Mouse (Mus musculus): ENCODE data around the gene Ftl1. TPM values are rescaled to one million over a fixed set of nuclear protein-coding genes. Genes with fewer than 3 reads are reported as not detected.

Gene Ftl1
- polyA plus RNA-seq, 1 experiment from 2014 or later, result 5,943 TPM

DNA sequence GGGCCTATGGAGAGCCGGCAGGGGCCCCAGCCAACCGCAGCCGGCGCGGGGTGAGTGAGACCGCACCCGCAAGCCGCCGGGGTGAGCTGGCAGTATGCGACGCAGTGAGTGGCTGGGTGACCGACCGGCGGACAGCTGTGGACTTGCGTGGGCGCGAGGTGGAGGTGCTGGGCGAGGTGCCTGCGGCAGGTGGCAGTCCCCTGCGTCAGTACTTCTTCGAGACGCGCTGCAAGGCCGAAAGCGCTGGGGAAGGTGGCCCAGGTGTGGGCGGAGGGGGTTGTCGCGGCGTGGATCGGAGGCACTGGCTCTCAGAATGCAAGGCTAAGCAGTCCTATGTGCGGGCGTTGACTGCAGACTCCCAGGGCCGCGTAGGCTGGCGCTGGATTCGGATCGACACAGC lies 44.0 kb downstream of the Ftl1 start:
- ATAC-seq (ENCODE audit: low FRiP score) (no peak), DNase-seq (ENCODE audit: low spot score) (no peak)
- Histone ChIP-seq H3K9me3 (ENCODE audit: control insufficient read depth, low read length) (no peaks in the 10 kb centered on the region), H3K36me3 (ENCODE audit: control insufficient read depth, insufficient read depth, low read length) (no peaks in the 10 kb centered on the region), H3K4me3 (ENCODE audit: low read depth, low read length) (no peak overlapping the region), H3K4me1 (replicated peaks; ENCODE audit: control insufficient read depth, insufficient read depth, low read length) (no peaks in the 10 kb centered on the region; the same call in 1 of the 2 replicates), H3K9ac (ENCODE audit: low read depth, low read length) (no peak overlapping the region; the same call in 1 of the 2 replicates), H3K27ac (ENCODE audit: low read depth, low read length) (no peak overlapping the region), H3K4me2 (replicated peaks; ENCODE audit: low read depth, low read length) (no peak overlapping the region), H3K27me3 (ENCODE audit: control insufficient read depth, insufficient read depth, low read length) (peaks cover 87% of the 10 kb centered on the region)
- WGBS, result 11% methylated on average over 37 of the region's 37 CpGs

DNA sequence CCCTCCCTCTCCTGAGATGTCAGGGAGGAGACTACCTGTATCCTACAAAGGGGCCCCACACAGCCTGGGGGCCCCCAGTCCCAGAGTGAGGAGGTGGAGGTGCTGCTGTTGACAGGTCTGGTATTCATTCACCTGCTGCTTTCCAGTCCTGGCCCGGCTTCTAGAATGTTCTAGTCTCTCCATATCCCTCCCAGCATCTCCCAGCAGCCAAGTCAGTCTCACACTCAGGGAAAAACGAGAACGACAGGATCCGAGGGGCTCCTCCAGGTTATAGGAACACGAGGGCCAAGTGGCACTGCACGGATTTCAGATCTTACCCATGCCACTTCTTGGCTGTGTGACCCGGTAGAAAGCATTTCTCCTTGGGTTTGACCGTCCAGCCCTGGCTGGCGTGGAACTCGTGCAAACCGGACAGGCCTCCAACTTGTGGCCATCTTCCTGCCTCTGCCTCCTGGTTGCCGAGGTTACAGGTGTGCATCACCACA lies 44.9 kb downstream of the Ftl1 start:
- no peaks in the 10 kb centered on the region; the same call in 1 of the 2 replicates for H3K4me1 ChIP-seq (replicated peaks; ENCODE audit: control insufficient read depth, insufficient read depth, low read length)
- 42% methylated on average over 12 of the region's 12 CpGs for WGBS
- no peak overlapping the region for H3K9ac ChIP-seq (ENCODE audit: low read depth, low read length)
- no peaks in the 10 kb centered on the region for H3K36me3 ChIP-seq (ENCODE audit: control insufficient read depth, insufficient read depth, low read length)
- ATAC-seq (ENCODE audit: low FRiP score) (no peak), DNase-seq (ENCODE audit: low spot score) (no peak)
- no peak overlapping the region for H3K27ac ChIP-seq (ENCODE audit: low read depth, low read length)
- H3K4me3 ChIP-seq (ENCODE audit: low read depth, low read length), result no peak overlapping the region
- peaks cover 87% of the 10 kb centered on the region for H3K27me3 ChIP-seq (ENCODE audit: control insufficient read depth, insufficient read depth, low read length)
- H3K9me3 ChIP-seq (ENCODE audit: control insufficient read depth, low read length), result no peaks in the 10 kb centered on the region
- H3K4me2 ChIP-seq (replicated peaks; ENCODE audit: low read depth, low read length), result no peak overlapping the region

DNA sequence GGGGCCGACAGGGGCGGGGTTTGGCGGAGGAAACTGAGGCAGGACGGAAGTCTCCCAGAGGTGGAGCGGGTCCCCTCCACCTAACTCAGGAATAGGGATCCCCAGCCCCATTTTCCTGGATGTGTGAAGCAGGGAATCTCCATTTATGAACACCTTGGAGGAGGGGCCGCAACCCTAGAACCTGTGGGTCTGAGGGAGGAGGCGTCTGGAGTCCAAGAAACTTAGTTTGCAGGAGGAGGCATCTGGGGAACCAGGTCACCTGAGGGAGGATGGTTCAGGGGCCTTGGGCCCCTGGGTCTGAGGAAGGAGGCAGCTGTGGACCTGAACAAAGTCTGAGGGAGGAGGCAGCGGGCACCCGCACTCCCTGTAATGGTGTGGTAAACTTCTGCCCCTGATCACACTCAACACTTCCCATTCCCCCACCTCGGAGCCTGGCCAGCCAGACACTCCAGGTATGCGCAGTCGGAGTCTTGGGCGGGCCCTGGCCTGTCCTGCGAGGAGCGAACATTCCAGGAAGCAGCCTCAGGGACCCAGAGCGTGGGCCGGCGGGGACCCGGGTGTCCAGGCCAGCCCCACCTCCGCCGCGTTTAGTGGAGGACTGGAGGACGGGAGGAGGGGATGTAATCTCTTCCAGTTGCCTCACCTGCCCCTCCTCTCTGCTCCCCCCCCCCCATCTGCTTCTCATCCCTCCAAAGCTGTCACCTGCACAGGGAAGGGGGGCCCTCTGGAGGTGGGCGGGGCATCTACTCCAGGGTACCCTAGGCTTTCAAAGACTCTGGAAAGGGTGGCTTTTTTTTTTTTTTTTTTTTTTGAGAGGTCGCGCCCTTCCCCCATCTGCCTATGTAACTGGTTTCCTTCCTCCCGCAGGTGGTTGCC lies 45.6 kb downstream of the Ftl1 start:
- no peak for ATAC-seq (ENCODE audit: low FRiP score)
- no peak for DNase-seq (ENCODE audit: low spot score)
- Histone ChIP-seq H3K9me3 (ENCODE audit: control insufficient read depth, low read length) (no peaks in the 10 kb centered on the region), H3K36me3 (ENCODE audit: control insufficient read depth, insufficient read depth, low read length) (no peaks in the 10 kb centered on the region), H3K4me1 (replicated peaks; ENCODE audit: control insufficient read depth, insufficient read depth, low read length) (no peaks in the 10 kb centered on the region; the same call in 1 of the 2 replicates), H3K27ac (ENCODE audit: low read depth, low read length) (no peak overlapping the region), H3K4me2 (replicated peaks; ENCODE audit: low read depth, low read length) (peak overlapping the region; percentile 83), H3K4me3 (ENCODE audit: low read depth, low read length) (peak overlapping the region; percentile 44), H3K9ac (ENCODE audit: low read depth, low read length) (peak overlapping the region; percentile 44; the same call in 1 of the 2 replicates), H3K27me3 (ENCODE audit: control insufficient read depth, insufficient read depth, low read length) (peaks cover 90% of the 10 kb centered on the region)
- 2% methylated on average over 27 of the region's 27 CpGs for WGBS

DNA sequence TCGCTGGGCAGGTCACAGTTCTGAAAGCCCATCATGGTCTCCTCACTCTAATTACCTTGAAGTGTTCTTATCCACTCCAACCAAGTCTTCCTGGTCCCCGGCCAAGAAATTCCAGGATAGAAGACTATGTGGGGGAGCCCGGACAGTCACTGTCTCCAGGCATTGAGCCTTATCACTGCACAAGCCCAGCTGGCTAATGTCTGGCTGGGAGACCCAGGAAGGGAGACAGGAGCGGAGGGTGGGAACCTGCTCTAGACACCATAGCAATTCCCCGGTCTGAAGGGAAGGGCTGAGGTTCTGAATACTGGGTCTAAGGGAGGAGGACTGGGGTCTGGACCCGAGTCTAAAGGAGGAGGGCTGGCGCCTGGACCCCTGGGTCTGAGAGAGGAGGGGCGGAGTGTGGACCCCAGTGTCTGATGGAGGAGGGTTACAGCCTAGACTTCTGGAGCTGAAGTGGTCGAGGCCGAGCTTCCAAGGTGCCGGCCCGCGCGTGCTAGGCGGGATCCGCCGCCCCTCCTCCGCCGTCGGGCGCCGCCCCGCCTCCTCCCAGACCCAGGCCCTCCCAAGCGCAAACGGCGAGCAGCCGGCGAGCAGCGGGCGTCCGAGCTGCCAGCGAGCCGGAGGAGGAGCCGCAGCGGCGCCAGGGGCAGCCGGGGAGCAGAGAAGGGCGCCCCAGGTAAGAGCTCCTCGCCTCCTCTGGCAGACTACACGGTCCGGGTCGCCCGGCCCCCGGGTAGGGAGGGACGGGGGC lies 46.4 kb downstream of the Ftl1 start, which contains the start of gene Ntf5:
TSS of gene Ntf5 (plus strand) at position 583 of the 751 bp plus-strand sequence.
- DNase-seq (ENCODE audit: low spot score) (peak; percentile 66), ATAC-seq (ENCODE audit: low FRiP score) (peak; percentile 58; the same call in 1 of the 2 replicates)
- no peaks in the 10 kb centered on the region for H3K9me3 ChIP-seq (ENCODE audit: control insufficient read depth, low read length)
- H3K36me3 ChIP-seq (ENCODE audit: control insufficient read depth, insufficient read depth, low read length), result no peaks in the 10 kb centered on the region
- no peaks in the 10 kb centered on the region; the same call in 1 of the 2 replicates for H3K4me1 ChIP-seq (replicated peaks; ENCODE audit: control insufficient read depth, insufficient read depth, low read length)
- peak within 1 kb of the TSS; percentile 44; the same call in 1 of the 2 replicates for H3K9ac ChIP-seq (ENCODE audit: low read depth, low read length)
- no peak within 1 kb of the TSS for H3K27ac ChIP-seq (ENCODE audit: low read depth, low read length)
- H3K4me3 ChIP-seq (ENCODE audit: low read depth, low read length), result peak within 1 kb of the TSS; percentile 44
- peaks cover 91% of the 10 kb centered on the region for H3K27me3 ChIP-seq (ENCODE audit: control insufficient read depth, insufficient read depth, low read length)
- 4% methylated on average over 44 of the region's 45 CpGs for WGBS
- H3K4me2 ChIP-seq (replicated peaks; ENCODE audit: low read depth, low read length), result peak within 1 kb of the TSS; percentile 83

DNA sequence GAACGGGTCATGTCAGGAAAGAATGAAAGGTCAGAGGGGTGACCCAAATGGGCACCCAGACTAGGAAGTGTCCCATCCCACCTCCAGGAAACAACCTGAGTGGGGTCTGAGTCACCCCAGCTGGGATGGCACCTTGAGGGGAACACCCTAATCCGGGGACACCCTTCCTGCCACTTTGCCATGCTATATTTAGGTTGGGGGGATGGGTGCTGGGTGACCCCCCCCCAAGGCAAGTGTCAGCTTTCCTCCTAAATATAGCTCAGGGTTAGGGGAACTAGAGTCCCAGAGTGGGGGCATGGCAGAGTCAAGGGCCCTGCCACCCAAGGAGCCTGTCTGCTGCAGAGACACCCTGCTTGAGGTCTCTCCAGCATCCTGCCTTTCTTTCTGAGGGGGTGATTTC lies 47.3 kb downstream of the Ftl1 start:
- WGBS, result 79% methylated on average over 2 of the region's 2 CpGs

DNA sequence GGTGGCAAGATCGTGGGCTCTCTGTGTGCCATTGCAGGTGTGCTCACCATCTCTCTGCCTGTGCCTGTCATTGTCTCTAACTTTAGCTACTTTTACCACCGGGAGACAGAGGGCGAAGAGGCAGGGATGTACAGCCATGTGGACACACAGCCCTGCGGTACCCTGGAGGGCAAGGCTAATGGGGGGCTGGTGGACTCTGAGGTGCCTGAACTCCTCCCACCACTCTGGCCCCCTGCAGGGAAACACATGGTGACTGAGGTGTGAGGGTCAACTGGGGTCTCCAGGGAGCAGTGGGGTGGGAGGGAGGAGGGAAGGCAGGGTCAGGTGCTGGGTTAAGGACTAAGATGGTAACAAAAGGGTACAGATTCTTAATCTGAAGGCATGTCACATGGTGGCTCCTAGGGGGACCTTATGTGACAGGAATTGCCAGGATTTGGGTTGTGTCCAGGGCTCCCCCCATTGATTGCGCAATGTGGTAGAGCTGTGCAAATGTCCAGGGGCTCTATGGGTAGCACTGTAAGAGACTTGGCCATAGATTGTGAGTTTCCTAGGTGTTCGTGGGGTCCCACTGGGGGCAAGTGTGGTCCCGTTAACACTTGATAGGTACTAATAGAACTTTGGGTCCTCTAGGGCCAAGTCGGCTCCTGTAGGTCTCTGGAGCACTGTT lies 50.1 kb downstream of the Ftl1 start:
- 90% methylated on average over 8 of the region's 8 CpGs for WGBS
- H3K4me1 ChIP-seq (replicated peaks; ENCODE audit: control insufficient read depth, insufficient read depth, low read length), result no peaks in the 10 kb centered on the region; the same call in none of the 2 replicates
- H3K9ac ChIP-seq (ENCODE audit: low read depth, low read length), result no peak overlapping the region
- ATAC-seq (ENCODE audit: low FRiP score) (no peak), DNase-seq (ENCODE audit: low spot score) (no peak)
- H3K27ac ChIP-seq (ENCODE audit: low read depth, low read length), result no peak overlapping the region
- H3K27me3 ChIP-seq (ENCODE audit: control insufficient read depth, insufficient read depth, low read length), result peaks cover 87% of the 10 kb centered on the region
- H3K4me3 ChIP-seq (ENCODE audit: low read depth, low read length), result no peak overlapping the region
- H3K36me3 ChIP-seq (ENCODE audit: control insufficient read depth, insufficient read depth, low read length), result no peaks in the 10 kb centered on the region
- H3K4me2 ChIP-seq (replicated peaks; ENCODE audit: low read depth, low read length), result no peak overlapping the region
- H3K9me3 ChIP-seq (ENCODE audit: control insufficient read depth, low read length), result no peaks in the 10 kb centered on the region

More for the DNA sequence above, 47.3 kb downstream of the Ftl1 start:
- Histone ChIP-seq H3K27ac (ENCODE audit: low read depth, low read length) (no peak overlapping the region), H3K9me3 (ENCODE audit: control insufficient read depth, low read length) (no peaks in the 10 kb centered on the region), H3K4me1 (replicated peaks; ENCODE audit: control insufficient read depth, insufficient read depth, low read length) (no peaks in the 10 kb centered on the region; the same call in 1 of the 2 replicates), H3K27me3 (ENCODE audit: control insufficient read depth, insufficient read depth, low read length) (peaks cover 91% of the 10 kb centered on the region), H3K4me2 (replicated peaks; ENCODE audit: low read depth, low read length) (no peak overlapping the region), H3K9ac (ENCODE audit: low read depth, low read length) (no peak overlapping the region), H3K36me3 (ENCODE audit: control insufficient read depth, insufficient read depth, low read length) (no peaks in the 10 kb centered on the region), H3K4me3 (ENCODE audit: low read depth, low read length) (no peak overlapping the region)
- ATAC-seq (ENCODE audit: low FRiP score), result no peak
- no peak for DNase-seq (ENCODE audit: low spot score)

DNA sequence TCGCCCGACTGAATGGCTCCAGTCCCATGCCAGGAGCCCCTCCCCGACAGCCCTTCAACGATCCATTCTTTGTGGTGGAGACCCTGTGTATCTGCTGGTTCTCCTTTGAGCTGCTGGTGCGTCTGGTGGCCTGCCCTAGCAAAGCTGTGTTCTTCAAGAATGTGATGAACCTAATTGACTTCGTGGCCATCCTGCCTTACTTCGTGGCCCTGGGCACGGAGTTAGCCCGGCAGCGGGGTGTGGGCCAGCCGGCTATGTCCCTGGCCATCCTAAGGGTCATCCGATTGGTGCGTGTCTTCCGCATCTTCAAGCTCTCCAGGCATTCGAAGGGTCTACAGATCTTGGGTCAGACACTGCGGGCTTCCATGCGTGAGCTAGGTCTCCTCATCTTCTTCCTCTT lies 50.7 kb downstream of the Ftl1 start:
- Histone ChIP-seq H3K9me3 (ENCODE audit: control insufficient read depth, low read length) (no peaks in the 10 kb centered on the region), H3K36me3 (ENCODE audit: control insufficient read depth, insufficient read depth, low read length) (no peaks in the 10 kb centered on the region), H3K4me2 (replicated peaks; ENCODE audit: low read depth, low read length) (no peak overlapping the region), H3K4me3 (ENCODE audit: low read depth, low read length) (no peak overlapping the region), H3K9ac (ENCODE audit: low read depth, low read length) (no peak overlapping the region), H3K4me1 (replicated peaks; ENCODE audit: control insufficient read depth, insufficient read depth, low read length) (no peaks in the 10 kb centered on the region; the same call in none of the 2 replicates), H3K27ac (ENCODE audit: low read depth, low read length) (no peak overlapping the region), H3K27me3 (ENCODE audit: control insufficient read depth, insufficient read depth, low read length) (peaks cover 80% of the 10 kb centered on the region)
- no peak for DNase-seq (ENCODE audit: low spot score)
- WGBS, result 90% methylated on average over 17 of the region's 17 CpGs
- no peak for ATAC-seq (ENCODE audit: low FRiP score)

DNA sequence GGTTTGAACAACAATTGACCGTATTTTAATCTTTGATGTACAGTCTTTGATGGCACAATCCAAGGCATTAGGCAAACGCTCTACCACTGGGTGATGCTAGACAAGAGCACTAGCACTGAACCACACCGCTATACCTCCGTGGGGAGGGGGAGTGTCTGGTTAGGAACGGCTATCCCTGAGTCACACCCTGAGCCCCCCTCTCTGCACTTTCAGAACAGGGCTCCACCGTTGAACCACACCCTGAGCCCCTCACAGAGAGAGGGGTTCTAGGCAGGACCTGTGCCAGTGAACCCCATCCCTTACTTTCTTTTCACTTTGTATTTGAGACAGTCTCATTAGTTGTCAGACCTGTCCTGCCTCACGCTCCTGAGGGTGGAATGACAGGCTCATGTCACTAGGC lies 51.3 kb downstream of the Ftl1 start:
- H3K9me3 ChIP-seq (ENCODE audit: control insufficient read depth, low read length), result no peaks in the 10 kb centered on the region
- no peak overlapping the region for H3K27ac ChIP-seq (ENCODE audit: low read depth, low read length)
- H3K4me1 ChIP-seq (replicated peaks; ENCODE audit: control insufficient read depth, insufficient read depth, low read length), result no peaks in the 10 kb centered on the region; the same call in none of the 2 replicates
- 78% methylated on average over 7 of the region's 7 CpGs for WGBS
- peaks cover 74% of the 10 kb centered on the region for H3K27me3 ChIP-seq (ENCODE audit: control insufficient read depth, insufficient read depth, low read length)
- no peak overlapping the region for H3K4me3 ChIP-seq (ENCODE audit: low read depth, low read length)
- H3K36me3 ChIP-seq (ENCODE audit: control insufficient read depth, insufficient read depth, low read length), result no peaks in the 10 kb centered on the region
- DNase-seq (ENCODE audit: low spot score) (no peak), ATAC-seq (ENCODE audit: low FRiP score) (no peak)
- no peak overlapping the region for H3K4me2 ChIP-seq (replicated peaks; ENCODE audit: low read depth, low read length)
- no peak overlapping the region for H3K9ac ChIP-seq (ENCODE audit: low read depth, low read length)

Data from hindbrain, embryonic 11.5 days (tissue).